Mouse (Mus musculus) retina, postnatal 7 days (tissue): ENCODE measurements around the gene Gpkow.
A peak's percentile ranks its signal among the peaks of the same experiment; 100 is the strongest.

Experiments
- DNase-seq: peaks from one replicate; pipeline ENCODE4 v3.0.0-alpha.2; 2012; ENCODE audit warnings: low read depth, low spot score

The Gpkow gene

GRCm38 (mm10) chrX:7696954-7697381, at the start of gene Gpkow:
Gene Gpkow, plus strand, starts transcription at chrX:7697131.
- DNase-seq, result peak; percentile 78

GRCm38 (mm10) chrX:7648671-7649304, 48.1 kb upstream of the Gpkow start:
- DNase-seq, result peak; percentile 46

GRCm38 (mm10) chrX:7657221-7657639, 39.7 kb upstream of the Gpkow start, which contains the start of gene Prickle3:
Gene Prickle3, plus strand, starts transcription at chrX:7657260.
- no peak for DNase-seq

- no peak for DNase-seq
Measured at GRCm38 (mm10) chrX:7658031-7658784, 38.7 kb upstream of the Gpkow start.

- no peak for DNase-seq
Measured at GRCm38 (mm10) chrX:7658785-7659589, 37.9 kb upstream of the Gpkow start.

GRCm38 (mm10) chrX:7661086-7661485, 35.8 kb upstream of the Gpkow start:
- DNase-seq, result no peak

- DNase-seq, result no peak
Measured at GRCm38 (mm10) chrX:7662936-7663335, 34.0 kb upstream of the Gpkow start.

- DNase-seq, result no peak
Measured at GRCm38 (mm10) chrX:7664791-7665190, 32.1 kb upstream of the Gpkow start.

GRCm38 (mm10) chrX:7665739-7666502, 31.0 kb upstream of the Gpkow start:
- no peak for DNase-seq

GRCm38 (mm10) chrX:7670390-7670881, 26.5 kb upstream of the Gpkow start:
- DNase-seq, result no peak

- no peak for DNase-seq
Measured at GRCm38 (mm10) chrX:7670921-7671623, 25.9 kb upstream of the Gpkow start, which contains the start of gene Plp2. Gene Plp2, minus strand, starts transcription at chrX:7671390.

- no peak for DNase-seq
Measured at GRCm38 (mm10) chrX:7672739-7673138, 24.2 kb upstream of the Gpkow start.

- DNase-seq, result no peak
Measured at GRCm38 (mm10) chrX:7673578-7674281, 23.2 kb upstream of the Gpkow start.

GRCm38 (mm10) chrX:7674284-7675000, 22.5 kb upstream of the Gpkow start:
- no peak for DNase-seq

GRCm38 (mm10) chrX:7675001-7675380, 21.9 kb upstream of the Gpkow start:
- DNase-seq, result no peak

- no peak for DNase-seq
Measured at GRCm38 (mm10) chrX:7678986-7679385, 17.9 kb upstream of the Gpkow start.

GRCm38 (mm10) chrX:7679405-7680056, 17.4 kb upstream of the Gpkow start:
- DNase-seq, result peak; percentile 71

- no peak for DNase-seq
Measured at GRCm38 (mm10) chrX:7680057-7680412, 16.9 kb upstream of the Gpkow start.

GRCm38 (mm10) chrX:7680864-7681263, 16.1 kb upstream of the Gpkow start, which contains the start of gene Magix:
Gene Magix, minus strand, starts transcription at chrX:7681251.
- no peak for DNase-seq
